Mouse (Mus musculus) hindbrain, embryonic 14.5 days (tissue): Measurements from ENCODE around the gene Atp23. TPM values are rescaled to one million over a fixed set of nuclear protein-coding genes. Genes with fewer than 3 reads are reported as not detected.

Source experiments
- ATAC-seq: fragments of 200-750 bp; cut with Nextera tagmentation; 2 replicates; pipeline ENCODE4 v1.8.0; 2017; ENCODE audit warnings: moderate number of reproducible peaks, mild to moderate bottlenecking, moderate TSS enrichment, moderate library complexity; ENCODE audit not compliant: low FRiP score
- DNase-seq: peaks from one replicate; pipeline ENCODE4 v3.0.0-alpha.2; 2015; ENCODE audit warnings: low spot score
- H3K27ac ChIP-seq: fragments of 300-500 bp; sonication (generic); 2 replicates; pipeline ENCODE4 v1.5.1; 2014; ENCODE audit warnings: mild to moderate bottlenecking, moderate library complexity
- H3K27me3 ChIP-seq: fragments of 300-500 bp; sonication (generic); 2 replicates; pipeline ENCODE4 v1.6.1; 2014; ENCODE audit warnings: mild to moderate bottlenecking, low read length, mixed read lengths; ENCODE audit not compliant: control insufficient read depth, insufficient read depth
- H3K36me3 ChIP-seq: fragments of 300-500 bp; sonication (generic); replicated peaks from 2 replicates; pipeline ENCODE4 v1.6.1; 2014; ENCODE audit not compliant: control insufficient read depth, insufficient read depth
- H3K4me1 ChIP-seq: fragments of 300-500 bp; sonication (generic); replicated peaks from 2 replicates; pipeline ENCODE4 v1.6.1; 2014; ENCODE audit warnings: antibody characterized with exemption, low read length, mixed read lengths; ENCODE audit not compliant: control insufficient read depth, insufficient read depth
- H3K4me2 ChIP-seq: fragments of 300-500 bp; sonication (generic); replicated peaks from 2 replicates; pipeline ENCODE4 v1.6.1; 2014; ENCODE audit warnings: mild to moderate bottlenecking, moderate library complexity
- H3K4me3 ChIP-seq: fragments of 300-500 bp; sonication (generic); replicated peaks from 2 replicates; pipeline ENCODE4 v1.5.1; 2014; ENCODE audit warnings: mild to moderate bottlenecking, low read length
- H3K9ac ChIP-seq: fragments of 300-500 bp; sonication (generic); 2 replicates; pipeline ENCODE4 v1.6.1; 2014
- H3K9me3 ChIP-seq: fragments of 300-500 bp; sonication (generic); 2 replicates; pipeline ENCODE4 v1.6.1; 2016; ENCODE audit warnings: low read length; ENCODE audit not compliant: control insufficient read depth
- WGBS: fragments of 180-500 bp; shearing (Covaris S2); extraction: QIAGEN DNeasy Blood & Tissue Kit; methylation state at CpG from one replicate; pipeline ENCODE4 v1.1.7; 2014; 5-methylcytosine and 5-hydroxymethylcytosine counted together
- polyA plus RNA-seq: library from polyadenylated mRNA; unstranded; fragments of >200 nt; fragmentation: Nextera tagmentation; extraction: Ambion mirVana; gene quantifications from 2 replicates; pipeline ENCODE4 v1.2.1, GENCODE M21; 2014

Gene Atp23
- 15.9 and 16.5 TPM in 2 replicates for polyA plus RNA-seq

DNA sequence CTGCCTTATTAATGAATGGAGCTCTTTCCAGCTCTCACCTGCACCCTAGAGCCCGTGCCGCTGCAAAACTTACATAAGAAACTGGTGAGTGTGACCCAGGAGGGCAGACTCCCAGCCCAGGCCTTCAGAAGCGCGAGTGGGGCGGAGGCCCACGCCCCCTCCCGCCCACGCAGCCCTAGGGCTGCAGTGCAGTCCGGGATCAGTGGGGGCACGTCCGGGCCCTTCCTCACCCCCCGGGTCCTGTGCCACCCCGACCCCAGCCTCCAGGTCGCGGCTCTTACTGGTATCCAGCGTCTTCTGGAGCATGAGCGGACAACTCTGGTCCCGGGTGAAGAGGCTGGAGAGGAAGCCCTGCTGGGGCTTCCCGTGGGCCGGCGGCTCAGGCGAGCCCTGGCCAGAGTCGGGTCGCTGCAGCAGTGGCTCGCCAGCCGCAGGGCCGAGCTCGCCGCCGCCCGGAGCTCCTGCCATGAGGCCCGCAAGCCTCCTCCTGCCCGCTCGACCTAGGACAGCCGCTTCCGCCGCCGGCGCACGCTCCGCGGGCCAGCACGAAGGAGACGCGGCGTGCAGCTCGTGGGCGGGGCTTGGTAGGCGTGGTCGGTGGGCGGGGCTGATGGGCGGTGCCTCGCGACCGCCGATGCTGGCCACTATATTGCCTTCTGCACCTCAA, at the start of gene Atp23:
Gene Atp23 (minus strand): TSS at position 535 of the 667 bp plus-strand sequence.
- Histone ChIP-seq H3K36me3 (peaks cover 7% of the 10 kb centered on the region; the same call in 1 of the 2 replicates), H3K4me2 (peak within 1 kb of the TSS; percentile 91), H3K27me3 (no peaks in the 10 kb centered on the region), H3K4me3 (peak within 1 kb of the TSS; percentile 69), H3K9me3 (no peaks in the 10 kb centered on the region), H3K4me1 (no peaks in the 10 kb centered on the region), H3K9ac (peak within 1 kb of the TSS; percentile 74), H3K27ac (0 out of 2 replicates have a peak within 1 kb of the TSS, but pooled peaks have one; percentile 32)
- WGBS = under 1% methylated on average over 52 of the region's 56 CpGs
- ATAC-seq = peak; percentile 82
- peak; percentile 87 for DNase-seq

DNA sequence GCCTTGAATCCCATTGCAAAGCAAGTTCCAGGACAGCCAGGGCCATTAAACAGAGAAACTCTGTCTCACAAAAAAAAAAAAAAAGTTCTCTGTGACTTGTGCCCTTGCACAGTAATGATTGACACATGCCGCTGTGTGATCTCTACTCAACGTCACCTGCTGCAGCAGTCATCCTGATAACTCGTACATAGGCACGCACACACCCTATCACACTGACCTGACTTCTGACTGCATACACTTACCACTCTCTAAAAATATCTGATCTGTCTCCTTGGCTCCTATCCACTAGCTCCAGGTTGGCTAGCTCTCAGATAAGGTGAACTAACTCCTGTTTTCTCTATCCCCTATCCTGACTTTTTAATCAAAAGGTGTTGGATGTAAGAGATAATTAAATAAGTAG, 49.4 kb upstream of the Atp23 start:
- DNase-seq = no peak
- no peak overlapping the region for H3K4me2 ChIP-seq
- H3K9ac ChIP-seq = no peak overlapping the region
- H3K27ac ChIP-seq = no peak overlapping the region
- H3K36me3 ChIP-seq = no peaks in the 10 kb centered on the region
- H3K9me3 ChIP-seq = peaks cover 7% of the 10 kb centered on the region; the same call in 1 of the 2 replicates
- no peaks in the 10 kb centered on the region for H3K4me1 ChIP-seq
- ATAC-seq = no peak
- 88% methylated on average over 4 of the region's 4 CpGs for WGBS
- no peak overlapping the region for H3K4me3 ChIP-seq
- H3K27me3 ChIP-seq = peaks cover 26% of the 10 kb centered on the region

- Histone ChIP-seq H3K4me3 (no peak overlapping the region), H3K27me3 (peaks cover 19% of the 10 kb centered on the region), H3K36me3 (no peaks in the 10 kb centered on the region), H3K9ac (no peak overlapping the region), H3K4me2 (no peak overlapping the region), H3K27ac (no peak overlapping the region), H3K4me1 (no peaks in the 10 kb centered on the region), H3K9me3 (peaks cover 7% of the 10 kb centered on the region; the same call in 1 of the 2 replicates)
- ATAC-seq (no peak), DNase-seq (no peak)
- WGBS = 65% methylated on average over 5 of the region's 5 CpGs
Measured at GRCm38 (mm10) chr10:126949824-126950223, 48.7 kb upstream of the Atp23 start.

GRCm38 (mm10) chr10:126945531-126945930, 44.4 kb upstream of the Atp23 start:
- 91% methylated on average over 5 of the region's 5 CpGs for WGBS

GRCm38 (mm10) chr10:126940949-126941348, 39.8 kb upstream of the Atp23 start:
- no peak overlapping the region for H3K4me2 ChIP-seq
- H3K36me3 ChIP-seq = no peaks in the 10 kb centered on the region
- no peaks in the 10 kb centered on the region for H3K27me3 ChIP-seq
- 77% methylated on average over 7 of the region's 7 CpGs for WGBS
- no peak for DNase-seq
- H3K4me1 ChIP-seq = no peaks in the 10 kb centered on the region
- H3K9me3 ChIP-seq = no peaks in the 10 kb centered on the region
- ATAC-seq = no peak
- H3K27ac ChIP-seq = no peak overlapping the region
- no peak overlapping the region for H3K4me3 ChIP-seq
- H3K9ac ChIP-seq = no peak overlapping the region

More at GRCm38 (mm10) chr10:126945531-126945930, 44.4 kb upstream of the Atp23 start:
- no peaks in the 10 kb centered on the region for H3K4me1 ChIP-seq
- ATAC-seq (no peak), DNase-seq (no peak)
- peaks cover 7% of the 10 kb centered on the region; the same call in 1 of the 2 replicates for H3K9me3 ChIP-seq
- no peak overlapping the region for H3K4me2 ChIP-seq
- no peak overlapping the region for H3K9ac ChIP-seq
- no peak overlapping the region for H3K4me3 ChIP-seq
- H3K27ac ChIP-seq = no peak overlapping the region
- H3K27me3 ChIP-seq = peaks cover 10% of the 10 kb centered on the region; the same call in 1 of the 2 replicates
- H3K36me3 ChIP-seq = no peaks in the 10 kb centered on the region

- Histone ChIP-seq H3K27ac (no peak overlapping the region), H3K9me3 (no peaks in the 10 kb centered on the region), H3K36me3 (no peaks in the 10 kb centered on the region), H3K27me3 (no peaks in the 10 kb centered on the region), H3K4me2 (no peak overlapping the region), H3K4me3 (no peak overlapping the region), H3K4me1 (no peaks in the 10 kb centered on the region), H3K9ac (no peak overlapping the region)
- DNase-seq = no peak
- ATAC-seq = no peak
- WGBS = 68% methylated on average over 18 of the region's 18 CpGs
Measured at GRCm38 (mm10) chr10:126935556-126936381, 34.6 kb upstream of the Atp23 start.

DNA sequence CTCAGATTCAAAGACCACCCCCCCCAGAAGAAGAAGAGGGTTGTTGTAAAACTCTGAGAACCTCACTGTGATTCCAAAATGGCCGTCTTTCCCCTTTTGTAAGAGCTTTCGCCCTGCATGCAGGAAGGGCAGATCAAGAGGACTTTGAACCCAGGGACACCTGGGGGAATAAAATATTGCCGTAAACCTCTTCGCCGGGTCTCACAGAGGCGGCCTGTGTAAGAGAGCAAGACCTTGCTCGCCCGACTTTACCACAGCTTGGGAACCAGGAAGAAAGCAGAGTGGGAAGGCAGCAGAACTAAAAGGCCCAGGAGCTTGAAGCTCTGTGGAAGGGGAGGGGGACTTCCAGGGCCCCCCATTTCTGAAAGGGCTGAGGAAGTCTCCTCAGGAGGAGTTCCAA, 34.0 kb upstream of the Atp23 start:
- H3K36me3 ChIP-seq = no peaks in the 10 kb centered on the region
- no peak overlapping the region for H3K4me3 ChIP-seq
- ATAC-seq = no peak
- H3K9me3 ChIP-seq = no peaks in the 10 kb centered on the region
- no peaks in the 10 kb centered on the region; the same call in 1 of the 2 replicates for H3K4me1 ChIP-seq
- 88% methylated on average over 8 of the region's 8 CpGs for WGBS
- H3K4me2 ChIP-seq = no peak overlapping the region
- H3K27ac ChIP-seq = no peak overlapping the region
- H3K9ac ChIP-seq = no peak overlapping the region
- DNase-seq = no peak
- no peaks in the 10 kb centered on the region for H3K27me3 ChIP-seq

DNA sequence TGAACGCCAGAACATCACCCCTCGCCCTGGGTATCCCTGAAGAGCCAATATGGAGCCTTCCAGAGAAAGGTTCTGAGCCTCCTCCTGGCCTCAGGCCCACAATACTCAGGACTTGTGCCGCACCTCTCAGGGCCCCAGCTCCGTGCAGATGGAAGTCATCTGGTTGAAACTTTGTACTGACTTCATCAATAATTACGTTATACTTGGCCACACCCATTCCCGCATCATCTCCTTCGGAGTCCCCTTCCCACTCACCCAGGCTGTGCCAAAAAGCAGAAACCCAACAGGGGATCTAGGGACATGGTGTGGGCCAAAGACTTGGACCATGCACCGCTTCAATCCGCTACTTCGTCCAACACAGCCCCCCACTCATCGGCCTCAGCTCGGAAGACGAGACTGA, 33.4 kb upstream of the Atp23 start:
- Histone ChIP-seq H3K27me3 (no peaks in the 10 kb centered on the region; the same call in 1 of the 2 replicates), H3K4me2 (no peak overlapping the region), H3K4me3 (no peak overlapping the region), H3K27ac (no peak overlapping the region), H3K36me3 (no peaks in the 10 kb centered on the region), H3K4me1 (peaks cover under 1% of the 10 kb centered on the region; the same call in 1 of the 2 replicates), H3K9me3 (no peaks in the 10 kb centered on the region), H3K9ac (no peak overlapping the region)
- 95% methylated on average over 13 of the region's 13 CpGs for WGBS
- no peak for ATAC-seq
- DNase-seq = no peak

DNA sequence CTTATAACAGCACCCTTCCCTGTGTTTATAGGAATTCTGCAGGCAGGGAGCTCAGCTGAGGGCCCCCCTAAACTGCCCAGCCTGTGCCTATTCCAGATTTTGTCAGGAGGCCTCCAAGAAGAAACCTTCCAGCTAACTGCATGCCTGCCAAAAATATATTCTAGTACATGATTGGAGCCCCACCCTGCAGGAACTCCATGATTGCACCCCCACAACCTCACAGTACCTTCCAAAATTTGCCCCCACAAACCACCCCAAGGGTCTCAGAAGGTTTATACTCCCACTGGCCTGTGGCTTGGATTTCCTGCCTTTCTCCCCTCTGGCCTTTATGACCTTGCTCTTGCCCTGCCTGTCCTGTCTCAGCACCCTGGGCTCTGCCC, 30.6 kb upstream of the Atp23 start:
- ATAC-seq = no peak
- Histone ChIP-seq H3K27me3 (no peaks in the 10 kb centered on the region; the same call in 1 of the 2 replicates), H3K4me2 (no peak overlapping the region), H3K4me3 (no peak overlapping the region), H3K36me3 (no peaks in the 10 kb centered on the region), H3K4me1 (peaks cover 23% of the 10 kb centered on the region), H3K27ac (peak overlapping the region; percentile 18; the same call in 1 of the 2 replicates), H3K9ac (no peak overlapping the region), H3K9me3 (no peaks in the 10 kb centered on the region)
- no peak for DNase-seq
